Mouse (Mus musculus) cerebellum, adult 2 months (tissue): ENCODE data around the gene Trpc3. TPM values are rescaled to one million over a fixed set of nuclear protein-coding genes. Genes with fewer than 3 reads are reported as not detected.

Experiments used
- DNase-seq, 2 experiments: peaks; one replicate each; pipeline ENCODE4 v3.0.0; 2021
- H3K27ac ChIP-seq: fragments of 200-500 bp; 2 replicates; pipeline ENCODE4 v1.5.1; 2012; ENCODE audit warnings: low read length, control low read depth, inconsistent platforms; ENCODE audit not compliant: insufficient read depth
- H3K27me3 ChIP-seq: fragments of 200-500 bp; 2 replicates; pipeline ENCODE4 v1.6.1; 2012; ENCODE audit warnings: inconsistent platforms, mild to moderate bottlenecking, low read length, moderate library complexity; ENCODE audit not compliant: control insufficient read depth, insufficient read depth
- H3K4me1 ChIP-seq: fragments of 200-500 bp; 2 replicates; pipeline ENCODE4 v1.6.1; 2011; ENCODE audit warnings: low read length; ENCODE audit not compliant: control insufficient read depth, insufficient read depth
- H3K4me3 ChIP-seq: fragments of 200-500 bp; replicated peaks from 2 replicates; pipeline ENCODE3; 2011; ENCODE audit warnings: mild to moderate bottlenecking, low read depth, low read length, control low read depth; ENCODE audit not compliant: insufficient read depth
- CTCF ChIP-seq: fragments of 200-500 bp; IDR thresholded peaks from 2 replicates; pipeline ENCODE4 v1.5.1; 2011; ENCODE audit warnings: low read depth, mild to moderate bottlenecking, control low read depth, low read length, moderate library complexity, borderline replicate concordance; ENCODE audit not compliant: insufficient read depth
- POLR2A ChIP-seq: fragments of 200-500 bp; IDR thresholded peaks from 2 replicates; pipeline ENCODE4 v1.6.1; 2011; ENCODE audit warnings: low read length, control low read depth, borderline replicate concordance; ENCODE audit not compliant: insufficient read depth
- WGBS: fragments of 180-500 bp; shearing (Covaris S2); methylation state at CpG from one replicate; pipeline ENCODE4 v1.1.7; 2018; 5-methylcytosine and 5-hydroxymethylcytosine counted together
- polyA plus RNA-seq: library from polyadenylated mRNA; depleted of rRNA; stranded (reverse); fragments of >200 nt; gene quantifications from 2 replicates; pipeline ENCODE4 v1.2.3, GENCODE M21; 2012; rRNA removed

Trpc3 gene
- polyA plus RNA-seq, 1 experiment = 67.9 TPM

DNA sequence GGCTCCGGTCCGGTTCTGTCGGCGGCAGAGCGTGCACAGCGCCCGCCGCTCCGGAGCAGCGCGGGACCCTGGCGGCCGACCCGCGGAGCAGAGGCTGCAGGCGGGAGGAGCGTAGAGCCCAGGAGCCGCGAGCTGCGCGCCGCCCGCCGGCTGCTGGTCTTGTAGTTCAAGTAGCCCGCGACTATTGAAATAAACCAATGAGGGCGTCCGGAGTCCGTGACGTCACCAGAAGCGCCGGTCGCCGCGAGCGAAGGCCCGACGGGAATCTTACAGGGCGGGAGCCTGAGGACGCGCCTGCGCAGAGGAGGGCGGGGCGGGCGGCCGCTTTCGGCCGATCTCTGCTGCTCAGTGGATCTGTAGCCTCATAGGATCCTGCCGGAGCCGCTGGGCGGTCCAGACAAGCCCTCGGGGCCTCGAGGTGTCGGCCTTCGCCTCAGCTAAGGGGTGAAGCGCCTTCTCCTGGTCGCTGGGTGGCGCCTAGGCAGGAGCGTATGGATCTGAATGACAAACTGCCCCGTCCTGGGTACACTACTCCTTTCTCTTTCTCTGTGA is 118.1 kb downstream of the Trpc3 start, which contains the start of gene Ccna2:
TSS of gene Ccna2 (minus strand) at position 324 of the 552 bp plus-strand sequence.
- TF ChIP-seq CTCF (peak; percentile 61), POLR2A (peak; percentile 71; the same call in 1 of the 2 replicates)
- DNase-seq = peak; percentile 97 to 98
- Histone ChIP-seq H3K4me3 (peak within 1 kb of the TSS; percentile 66), H3K27ac (no peak within 1 kb of the TSS), H3K27me3 (no peaks in the 10 kb centered on the region), H3K4me1 (no peaks in the 10 kb centered on the region)
- under 1% methylated on average over 60 of the region's 60 CpGs for WGBS

DNA sequence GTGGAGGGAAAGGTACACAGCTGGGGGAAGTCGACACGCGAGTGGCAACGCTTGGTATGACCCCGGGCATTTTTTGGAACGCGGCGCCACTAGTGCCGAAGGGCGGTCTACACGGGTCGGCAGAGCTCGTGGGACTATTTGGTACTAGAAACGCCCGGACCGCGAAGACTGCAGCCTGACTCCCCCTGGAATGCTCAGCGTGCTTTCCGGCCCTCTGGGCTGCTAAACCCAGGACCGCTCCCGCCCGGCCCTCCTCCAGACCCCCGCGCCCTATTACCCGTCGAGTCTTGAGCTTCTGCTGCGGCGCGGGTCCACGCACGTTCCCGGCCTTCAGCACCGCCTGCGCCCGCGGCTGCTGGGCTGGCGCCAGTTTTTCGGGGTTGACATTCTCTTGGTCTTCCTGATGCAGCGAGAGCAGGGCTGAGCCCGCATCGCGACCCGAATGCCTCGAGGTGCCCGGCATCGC is 118.6 kb downstream of the Trpc3 start:
- H3K27ac ChIP-seq = no peak overlapping the region
- DNase-seq = no peak
- peak overlapping the region; percentile 26 for H3K4me3 ChIP-seq
- WGBS = under 1% methylated on average over 46 of the region's 46 CpGs
- H3K4me1 ChIP-seq = no peaks in the 10 kb centered on the region
- H3K27me3 ChIP-seq = no peaks in the 10 kb centered on the region
- TF ChIP-seq POLR2A (no peak), CTCF (no peak)

Other genes starting within 250 kb of the Trpc3 start
- 161 and 177 TPM in 2 replicates for gene Anxa5, start 214.3 kb downstream of the Trpc3 start, polyA plus RNA-seq
- gene 1810062G17Rik, start 214.2 kb downstream of the Trpc3 start, polyA plus RNA-seq = 0.28 and 0.40 TPM in 2 replicates
- 0.10 TPM in 2 replicates for gene Gm11549, start 168.4 kb downstream of the Trpc3 start, polyA plus RNA-seq
- gene Exosc9, start 137.6 kb downstream of the Trpc3 start, polyA plus RNA-seq = 30.7 and 30.8 TPM in 2 replicates
- gene Ccna2, start 118.0 kb downstream of the Trpc3 start, polyA plus RNA-seq = 1.9 and 2.0 TPM in 2 replicates
- 18.6 and 19.0 TPM in 2 replicates for gene Bbs7, start 76.7 kb downstream of the Trpc3 start, polyA plus RNA-seq
- gene 4932438A13Rik, start 172.9 kb upstream of the Trpc3 start, polyA plus RNA-seq = 52.1 and 55.6 TPM in 2 replicates